Mouse (Mus musculus): ENCODE results near the gene Srpr.

The Srpr gene

GRCm38 (mm10) chr9:35192983-35193542 lies 6.9 kb upstream of the Srpr start:
- DNase-seq = no peak

- no peak for DNase-seq
Observed at GRCm38 (mm10) chr9:35194048-35194447, 5.9 kb upstream of the Srpr start.

GRCm38 (mm10) chr9:35197625-35198024 lies 2.4 kb upstream of the Srpr start:
- DNase-seq = no peak

GRCm38 (mm10) chr9:35198351-35198750 lies 1.6 kb upstream of the Srpr start:
- DNase-seq = no peak

GRCm38 (mm10) chr9:35198945-35199771 lies 817 bp upstream of the Srpr start:
- no peak for DNase-seq

- no peak for DNase-seq
Observed at GRCm38 (mm10) chr9:35200529-35201060, 620 bp downstream of the Srpr start.

GRCm38 (mm10) chr9:35203536-35203935 lies 3.6 kb downstream of the Srpr start:
- DNase-seq = no peak

GRCm38 (mm10) chr9:35204421-35204820 lies 4.4 kb downstream of the Srpr start:
- peak; percentile 22 to 58 for DNase-seq

- peak; percentile 98 to 99 for DNase-seq
Observed at GRCm38 (mm10) chr9:35210542-35211474, 10.8 kb downstream of the Srpr start, which contains the start of gene Foxred1. Foxred1 (minus strand) TSS chr9:35211055.

GRCm38 (mm10) chr9:35211573-35212511 lies 11.9 kb downstream of the Srpr start:
- DNase-seq = peak in 1 of 2 experiments; percentile 28

GRCm38 (mm10) chr9:35217963-35218362 lies 18.0 kb downstream of the Srpr start:
- no peak for DNase-seq

GRCm38 (mm10) chr9:35223466-35223865 lies 23.5 kb downstream of the Srpr start:
- DNase-seq = no peak

- no peak for DNase-seq
Observed at GRCm38 (mm10) chr9:35228671-35229070, 28.7 kb downstream of the Srpr start.

- no peak for DNase-seq
Observed at GRCm38 (mm10) chr9:35235996-35236395, 36.0 kb downstream of the Srpr start.

GRCm38 (mm10) chr9:35238371-35238770 lies 38.4 kb downstream of the Srpr start:
- DNase-seq = no peak

GRCm38 (mm10) chr9:35238915-35239571 lies 39.1 kb downstream of the Srpr start:
- no peak for DNase-seq

GRCm38 (mm10) chr9:35239734-35240133 lies 39.8 kb downstream of the Srpr start:
- no peak for DNase-seq

GRCm38 (mm10) chr9:35247405-35247804 lies 47.4 kb downstream of the Srpr start:
- DNase-seq = no peak

GRCm38 (mm10) chr9:35249476-35249875 lies 49.5 kb downstream of the Srpr start:
- no peak for DNase-seq

- DNase-seq = no peak
Observed at GRCm38 (mm10) chr9:35257365-35257764, 57.4 kb downstream of the Srpr start.

- no peak for DNase-seq
Observed at GRCm38 (mm10) chr9:35262418-35262817, 62.4 kb downstream of the Srpr start.

Measured in cerebellum, postnatal 25 days (tissue).